Mouse (Mus musculus) adrenal gland, adult 8-10 months (tissue): Measurements from ENCODE around the gene Map3k21. TPM values are rescaled to one million over a fixed set of nuclear protein-coding genes. Genes with fewer than 3 reads are reported as not detected.

Source experiments
- DNase-seq: peaks from one replicate; pipeline ENCODE4 v3.0.0; 2022
- total RNA-seq, 4 experiments: library from RNA; stranded (reverse); gene quantifications; 2 replicates each; pipeline ENCODE4 v1.2.4; 2022

Map3k21 gene
- total RNA-seq: 1 to 10 TPM; 1.5 to 2.9 (median 1.7) TPM

- no peak for DNase-seq
These were observed at the start of gene Map3k21 for GRCm38 (mm10) chr8:125910365-125911228. Gene Map3k21, plus strand, starts transcription at chr8:125910450.

GRCm38 (mm10) chr8:125866125-125866524, 44.1 kb upstream of the Map3k21 start:
- no peak for DNase-seq

GRCm38 (mm10) chr8:125868552-125868951, 41.7 kb upstream of the Map3k21 start:
- DNase-seq: no peak

- no peak for DNase-seq
These were observed 40.5 kb upstream of the Map3k21 start for GRCm38 (mm10) chr8:125869739-125870138.

- DNase-seq: no peak
These were observed 40.0 kb upstream of the Map3k21 start for GRCm38 (mm10) chr8:125870179-125870702.

GRCm38 (mm10) chr8:125870821-125871321, 39.4 kb upstream of the Map3k21 start:
- peak; percentile 28 for DNase-seq

- DNase-seq: no peak
These were observed 37.6 kb upstream of the Map3k21 start for GRCm38 (mm10) chr8:125872501-125873249.

- no peak for DNase-seq
These were observed 37.1 kb upstream of the Map3k21 start for GRCm38 (mm10) chr8:125873250-125873534.

- DNase-seq: no peak
These were observed 29.8 kb upstream of the Map3k21 start for GRCm38 (mm10) chr8:125880447-125880846.

GRCm38 (mm10) chr8:125887549-125887948, 22.7 kb upstream of the Map3k21 start:
- no peak for DNase-seq

GRCm38 (mm10) chr8:125889920-125890319, 20.3 kb upstream of the Map3k21 start:
- no peak for DNase-seq

GRCm38 (mm10) chr8:125897388-125897787, 12.9 kb upstream of the Map3k21 start:
- DNase-seq: no peak

GRCm38 (mm10) chr8:125897868-125898788, 12.1 kb upstream of the Map3k21 start, which contains the start of gene Pcnx2:
Gene Pcnx2, minus strand, starts transcription at chr8:125898317.
- no peak for DNase-seq

- DNase-seq: no peak
These were observed 11.4 kb upstream of the Map3k21 start for GRCm38 (mm10) chr8:125898899-125899298.

- DNase-seq: no peak
These were observed 9.1 kb upstream of the Map3k21 start for GRCm38 (mm10) chr8:125901167-125901566.

GRCm38 (mm10) chr8:125902521-125902920, 7.7 kb upstream of the Map3k21 start:
- no peak for DNase-seq

GRCm38 (mm10) chr8:125905341-125905740, 4.9 kb upstream of the Map3k21 start:
- DNase-seq: no peak

- DNase-seq: no peak
These were observed 2.9 kb upstream of the Map3k21 start for GRCm38 (mm10) chr8:125907311-125907710.

GRCm38 (mm10) chr8:125909661-125910364, 437 bp upstream of the Map3k21 start:
- peak; percentile 58 for DNase-seq

GRCm38 (mm10) chr8:125911229-125911580, 955 bp downstream of the Map3k21 start:
- DNase-seq: no peak

- DNase-seq: no peak
These were observed 3.0 kb downstream of the Map3k21 start for GRCm38 (mm10) chr8:125913206-125913605.

GRCm38 (mm10) chr8:125914386-125914785, 4.1 kb downstream of the Map3k21 start:
- DNase-seq: no peak
